Mouse (Mus musculus) MN1 (cell line): Measurements from ENCODE around the gene Gm10912.
"Not testable (repeated sequence)": the region's sequence is repeated elsewhere in the genome, so short reads cannot be mapped to it uniquely, and the experiment has no call there.

ENCODE experiments used
- DNase-seq: peaks from one replicate; pipeline ENCODE4 v3.0.0-alpha.2; 2016; ENCODE audit warnings: low spot score

Gene Gm10912

DNA sequence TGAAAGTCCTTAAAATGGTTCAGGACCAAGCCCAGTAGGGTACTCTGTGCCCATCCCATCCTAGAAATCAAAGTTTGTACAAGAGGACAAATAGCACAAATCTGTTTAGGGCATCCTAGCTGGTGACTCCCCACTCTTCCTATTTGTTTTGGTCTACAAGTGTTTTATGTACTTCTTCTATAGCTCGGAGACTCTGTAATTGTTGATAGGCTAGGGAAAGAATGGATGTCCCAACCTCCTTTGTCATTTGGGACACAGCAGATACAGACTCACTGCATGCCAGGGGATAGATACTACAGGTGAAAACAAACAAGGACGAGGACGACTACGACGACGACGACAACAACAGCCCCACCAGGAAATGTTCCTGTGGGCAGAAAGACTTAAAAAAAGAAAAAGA, 2.8 kb downstream of the Gm10912 start, which contains the start of gene Gm10799:
Gene Gm10799, minus strand, starts transcription at position 101 of the 400 bp plus-strand sequence.
- not testable (repeated sequence) for DNase-seq

DNA sequence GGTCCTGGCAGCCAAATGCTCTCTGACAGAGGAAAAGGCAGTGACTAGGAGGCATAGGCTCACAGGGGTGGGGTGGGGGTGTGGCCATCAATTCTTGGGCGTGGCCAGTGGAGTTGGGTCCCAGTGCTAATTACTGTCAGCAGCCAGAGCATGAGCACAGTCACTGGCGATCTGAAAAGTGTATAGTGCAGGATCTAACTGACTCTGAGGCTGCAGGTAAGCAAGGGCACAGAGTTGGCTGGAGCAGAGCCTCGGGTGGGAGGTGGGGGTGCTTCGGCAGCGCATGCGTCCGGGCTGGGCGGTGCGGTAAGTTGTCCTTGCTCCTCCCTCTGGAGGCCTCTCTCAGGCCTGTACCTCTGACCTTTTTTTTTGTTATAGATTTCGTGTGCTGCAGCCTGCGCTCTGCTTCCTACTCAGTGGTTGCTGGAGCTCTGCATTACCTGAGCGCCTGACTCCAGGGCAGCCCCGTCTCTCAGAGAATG, 4.1 kb downstream of the Gm10912 start, which contains the start of gene Cd59b:
Gene Cd59b, plus strand, starts transcription at position 146 of the 482 bp plus-strand sequence.
- no peak for DNase-seq

DNA sequence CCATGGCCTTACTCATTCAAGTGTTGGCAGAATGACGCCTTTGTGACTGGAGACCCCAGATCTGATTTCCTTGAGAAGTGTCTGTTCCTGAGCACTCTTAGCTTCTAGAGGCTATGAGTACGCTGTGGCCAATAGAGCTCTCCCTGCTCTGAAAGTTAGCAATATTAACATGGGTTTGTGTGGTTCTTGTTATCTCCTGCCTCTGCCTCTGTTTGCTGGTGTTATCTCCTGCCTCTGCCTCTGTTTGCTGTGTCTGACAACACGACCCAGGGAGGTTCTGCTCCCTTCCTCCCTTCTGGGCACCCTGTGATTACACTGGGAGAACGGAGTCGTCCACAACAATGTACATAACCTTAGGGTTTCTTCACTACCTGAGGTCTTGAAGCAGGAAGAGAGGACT, 12.7 kb downstream of the Gm10912 start:
- not testable (repeated sequence) for DNase-seq

DNA sequence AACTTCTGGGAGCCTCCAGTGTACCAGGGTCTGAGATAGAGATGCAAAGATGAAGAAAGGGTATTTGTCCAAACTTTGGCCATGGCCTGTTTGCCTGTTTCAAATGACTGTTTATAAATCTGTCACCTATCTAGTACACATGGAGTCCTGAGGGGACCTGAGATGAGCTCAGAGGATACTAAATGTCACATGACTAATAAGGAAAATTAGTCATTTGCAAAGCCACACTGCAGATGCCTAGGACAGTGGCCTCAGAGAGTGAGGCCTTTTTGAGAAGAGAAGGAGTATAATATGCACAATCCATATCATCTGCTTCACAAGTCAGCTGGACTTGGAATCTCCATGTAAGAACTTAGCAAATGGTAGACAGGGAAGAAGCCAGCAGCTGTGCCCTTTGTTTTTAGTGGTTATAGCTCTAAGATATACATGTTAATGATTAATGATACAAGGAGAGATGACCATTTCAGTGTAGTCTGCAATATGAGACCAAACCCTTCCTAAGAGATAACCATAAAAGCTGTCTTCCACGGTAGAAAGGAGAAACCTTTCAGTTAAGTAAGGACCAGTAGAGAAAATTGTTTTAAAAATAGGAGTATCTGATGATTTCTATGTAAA, 15.9 kb downstream of the Gm10912 start:
- not testable (repeated sequence) for DNase-seq

DNA sequence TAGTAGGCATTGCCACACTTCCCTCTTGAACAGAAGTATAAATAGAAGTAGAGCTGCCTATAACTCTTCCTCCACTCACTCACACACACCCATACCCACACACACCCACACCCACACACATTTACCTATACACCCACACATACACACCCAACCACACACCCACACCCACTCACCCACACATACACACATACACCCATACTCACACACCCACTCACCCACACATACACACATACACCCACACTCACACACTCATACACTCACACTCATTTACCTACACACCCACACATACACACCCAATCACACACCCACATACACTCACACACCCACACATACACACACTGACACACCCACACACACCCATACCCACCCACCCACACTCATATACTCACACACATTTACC, 16.8 kb downstream of the Gm10912 start:
- DNase-seq, result no peak

DNA sequence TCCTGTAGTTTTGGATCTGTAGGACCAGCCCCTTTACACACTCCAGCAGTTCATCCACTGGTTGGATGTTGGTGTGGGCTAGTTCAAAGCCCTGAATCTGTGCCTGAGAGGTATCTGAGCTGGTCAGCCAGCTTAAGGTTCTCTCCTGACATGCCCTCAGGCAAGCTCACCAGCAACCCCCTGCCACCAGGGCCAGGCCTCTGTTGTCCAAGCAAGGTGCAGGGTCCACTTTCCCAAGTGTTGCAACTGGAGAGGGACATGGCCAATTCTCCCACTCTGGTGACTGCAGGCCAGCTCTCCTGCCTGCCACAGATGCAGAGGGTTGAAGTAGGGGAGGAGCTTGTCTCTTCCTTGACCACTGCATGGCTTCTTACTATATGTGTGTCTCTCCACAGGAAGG, 18.4 kb downstream of the Gm10912 start:
- DNase-seq, result not testable (repeated sequence)

DNA sequence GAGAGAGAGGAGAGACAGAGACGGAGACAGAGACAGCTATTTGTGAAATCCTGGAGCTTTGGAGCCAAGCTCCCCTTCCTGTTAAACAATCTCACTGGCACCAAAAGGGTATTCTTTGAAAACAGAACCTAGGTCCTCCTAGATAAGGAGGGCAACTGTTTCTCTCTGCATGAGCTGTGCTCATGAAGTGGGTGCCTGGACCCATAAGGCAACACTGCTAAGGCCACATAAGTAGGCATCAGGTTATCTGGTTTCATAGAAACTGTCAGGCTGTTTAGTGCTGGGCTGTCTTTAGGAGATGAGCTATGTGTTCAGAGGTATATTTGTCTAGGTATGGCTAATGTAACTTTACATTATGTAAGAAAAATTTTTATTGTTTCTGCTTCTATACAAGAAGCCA, 21.9 kb downstream of the Gm10912 start:
- DNase-seq, result not testable (repeated sequence)

DNA sequence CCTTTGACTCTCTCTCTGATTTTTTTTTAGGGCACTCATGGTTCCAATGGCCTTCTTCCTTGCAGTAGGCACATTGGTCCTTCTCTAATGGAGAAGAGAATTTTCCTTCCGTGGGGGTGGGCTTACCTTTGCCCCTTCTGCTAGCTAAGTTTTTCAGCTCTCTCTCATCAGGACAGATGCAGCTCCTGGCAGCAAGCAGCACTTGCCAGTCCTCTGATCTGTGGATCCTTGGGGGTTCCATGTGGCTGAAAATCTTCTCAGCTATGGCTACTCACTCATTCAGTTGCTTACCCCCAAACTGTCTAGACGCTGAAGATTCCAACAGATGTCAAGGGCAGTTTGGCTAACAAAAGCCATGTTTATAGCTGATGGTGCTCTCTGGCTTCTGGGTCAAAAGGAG, 27.7 kb downstream of the Gm10912 start:
- no peak for DNase-seq

DNA sequence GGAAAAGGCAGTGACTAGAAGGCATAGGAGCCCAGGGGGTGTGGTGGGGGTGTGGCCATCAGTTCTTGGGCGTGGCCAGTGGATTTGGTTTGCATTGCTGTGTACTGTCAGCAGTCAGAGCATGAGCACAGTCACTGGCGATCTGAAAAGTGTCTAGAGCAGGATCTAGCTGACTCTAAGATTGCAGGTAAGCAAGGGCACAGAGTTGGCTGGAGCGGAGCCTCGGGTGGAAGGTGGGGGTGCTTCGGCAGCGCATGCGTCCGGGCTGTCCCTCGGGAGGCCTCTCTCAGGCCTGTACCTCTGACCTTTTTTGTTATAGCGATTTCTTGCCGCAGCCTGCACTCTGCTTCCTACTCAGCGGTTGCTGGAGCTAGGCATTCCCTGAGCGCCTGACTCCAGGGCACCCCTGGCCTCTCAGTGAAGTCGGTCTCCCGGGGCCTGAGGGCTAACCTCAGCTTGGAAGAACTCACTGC, 30.2 kb downstream of the Gm10912 start, which contains the start of gene Cd59a:
Gene Cd59a, plus strand, starts transcription at position 61 of the 473 bp plus-strand sequence.
- peak; percentile 80 for DNase-seq

DNA sequence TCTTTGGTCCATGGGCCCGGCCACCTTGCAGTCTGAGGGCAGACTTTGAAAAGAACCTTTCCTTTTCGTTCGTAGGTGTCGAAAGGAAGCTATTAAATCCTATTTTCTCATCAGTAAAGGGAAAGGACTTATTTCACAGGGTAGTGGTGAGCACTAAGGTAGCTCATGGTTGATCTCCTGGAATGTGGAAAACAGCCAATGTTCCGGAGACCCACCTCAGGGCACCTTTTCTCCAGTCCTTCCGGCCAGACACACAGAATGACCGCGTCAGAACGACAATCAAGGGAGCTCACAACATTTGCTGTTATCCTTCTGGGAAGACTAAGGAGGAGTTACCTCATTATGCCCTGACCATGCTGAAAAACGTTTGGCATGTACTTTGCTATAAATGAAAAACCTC, 30.6 kb downstream of the Gm10912 start:
- DNase-seq, result no peak

DNA sequence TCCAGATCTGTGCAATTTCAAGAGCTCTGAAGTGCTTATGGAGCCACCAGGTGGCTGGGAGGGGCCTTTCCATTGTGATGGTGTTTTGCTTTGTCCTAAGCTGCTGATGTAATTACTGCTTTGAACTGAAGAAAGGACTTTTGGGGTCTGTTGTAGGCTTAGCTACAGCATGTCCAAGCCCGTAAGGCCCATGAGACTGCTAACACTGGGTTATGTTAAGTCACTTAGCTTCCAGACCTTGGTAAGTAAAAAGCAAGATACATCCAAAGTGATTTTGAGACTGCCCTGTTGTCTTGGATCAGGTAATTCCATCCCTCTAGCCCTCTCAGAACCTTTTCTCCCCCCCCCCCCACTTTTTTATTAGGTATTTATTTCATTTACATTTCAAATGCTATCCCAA, 31.2 kb downstream of the Gm10912 start:
- DNase-seq, result not testable (repeated sequence)

DNA sequence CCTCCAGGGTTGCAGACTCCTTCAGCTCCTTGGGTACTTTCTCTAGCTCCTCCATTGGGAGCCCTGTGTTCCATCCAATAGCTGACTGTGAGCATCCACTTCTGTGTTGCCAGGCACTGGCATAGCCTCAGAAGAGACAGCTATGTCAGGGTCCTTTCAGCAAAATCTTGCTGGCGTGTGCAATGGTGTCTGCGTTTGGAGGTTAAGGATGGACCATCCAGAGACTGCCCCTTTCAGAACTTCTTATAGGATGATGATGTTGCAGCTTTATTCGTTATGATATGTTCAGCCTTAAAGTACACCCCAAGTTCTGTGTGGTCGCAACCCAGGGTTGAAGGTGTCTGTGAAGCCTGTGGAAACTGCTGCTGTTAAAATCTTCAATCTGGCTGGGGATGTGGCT, 31.8 kb downstream of the Gm10912 start:
- DNase-seq, result not testable (repeated sequence)

DNA sequence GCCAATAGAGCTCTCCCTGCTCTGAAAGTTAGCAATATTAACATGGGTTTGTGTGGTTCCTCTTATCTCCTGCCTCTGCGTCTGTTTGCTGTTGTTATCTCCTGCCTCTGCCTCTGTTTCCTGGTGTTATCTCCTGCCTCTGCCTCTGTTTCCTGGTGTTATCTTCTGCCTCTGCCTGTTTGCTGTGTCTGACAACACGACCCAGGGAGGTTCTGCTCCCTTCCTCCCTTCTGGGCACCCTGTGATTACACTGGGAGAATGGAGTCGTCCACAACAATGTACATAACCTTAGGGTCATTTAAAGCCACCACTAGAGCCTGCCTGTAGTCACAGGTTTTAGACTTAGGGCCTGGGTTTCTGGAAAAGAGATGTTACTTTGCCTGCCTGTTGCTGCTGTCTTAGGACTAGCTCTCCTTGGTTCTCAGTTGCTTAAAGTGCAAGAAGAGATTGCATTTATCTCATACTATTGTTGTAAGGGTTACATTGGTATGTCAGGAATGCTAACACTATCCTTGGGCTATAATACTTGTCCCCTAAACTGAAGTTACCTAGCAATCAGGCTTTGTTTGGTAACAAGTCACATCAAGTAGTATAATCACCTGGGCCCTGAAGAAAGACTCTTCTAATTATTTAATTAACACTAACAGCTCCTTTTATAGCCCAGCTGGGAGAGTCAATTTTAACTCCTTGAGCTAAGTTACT, 33.1 kb downstream of the Gm10912 start:
- DNase-seq, result no peak

DNA sequence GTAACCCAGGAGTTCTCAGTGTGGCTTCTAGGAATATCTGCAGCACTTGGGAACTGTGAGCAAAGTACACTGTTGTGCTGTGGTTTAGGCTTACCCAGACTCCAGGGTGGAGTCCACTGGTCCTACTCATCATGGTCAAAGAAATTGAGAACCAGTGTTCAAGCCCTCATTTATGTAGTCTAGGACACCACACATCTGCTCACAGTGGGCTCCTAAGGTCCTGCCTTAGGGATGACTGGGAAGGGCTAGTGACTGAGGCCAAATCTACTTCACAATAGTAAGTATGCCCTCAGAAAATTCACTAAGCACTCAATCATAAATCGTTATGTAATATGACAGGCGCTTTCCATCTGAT, 33.6 kb downstream of the Gm10912 start:
- DNase-seq, result no peak

DNA sequence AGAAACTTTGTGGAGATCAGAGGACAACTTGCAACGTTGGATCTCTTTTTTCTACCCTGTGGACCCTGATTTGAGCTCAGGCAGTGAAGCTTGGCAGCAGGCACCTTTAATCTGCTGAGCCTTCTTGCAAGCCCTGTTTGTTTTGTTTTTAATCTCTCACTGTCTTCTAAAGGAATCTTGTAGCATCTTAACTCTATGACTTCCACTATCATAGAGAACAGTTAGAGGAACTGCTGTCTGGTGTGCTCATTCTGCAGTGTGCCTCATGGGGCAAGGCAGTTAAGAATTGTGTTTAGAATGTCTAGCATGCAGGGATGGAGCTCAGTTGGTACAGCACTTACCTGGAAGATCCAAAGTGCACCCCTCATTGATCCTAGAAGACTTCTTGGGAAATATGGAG, 34.3 kb downstream of the Gm10912 start:
- DNase-seq, result no peak

DNA sequence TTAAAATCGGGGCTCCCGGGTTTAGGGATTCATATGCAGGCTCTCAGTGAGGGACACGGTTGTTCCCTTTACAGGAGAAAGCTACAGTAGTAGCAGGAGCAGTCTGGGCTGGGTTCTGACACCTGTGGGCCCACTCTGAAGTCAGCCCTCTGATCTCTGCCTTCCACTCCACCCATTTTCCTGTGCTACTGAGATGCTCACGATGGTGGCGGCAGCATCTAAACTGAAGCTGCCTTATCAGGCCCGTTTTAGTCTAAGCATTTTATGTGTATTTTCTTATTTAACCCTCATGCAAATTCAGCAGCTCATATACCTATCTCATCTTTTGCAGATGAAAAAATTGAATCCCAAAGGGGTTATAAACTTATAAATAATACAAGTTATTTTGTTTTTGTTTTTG, 39.2 kb downstream of the Gm10912 start:
- DNase-seq, result no peak

DNA sequence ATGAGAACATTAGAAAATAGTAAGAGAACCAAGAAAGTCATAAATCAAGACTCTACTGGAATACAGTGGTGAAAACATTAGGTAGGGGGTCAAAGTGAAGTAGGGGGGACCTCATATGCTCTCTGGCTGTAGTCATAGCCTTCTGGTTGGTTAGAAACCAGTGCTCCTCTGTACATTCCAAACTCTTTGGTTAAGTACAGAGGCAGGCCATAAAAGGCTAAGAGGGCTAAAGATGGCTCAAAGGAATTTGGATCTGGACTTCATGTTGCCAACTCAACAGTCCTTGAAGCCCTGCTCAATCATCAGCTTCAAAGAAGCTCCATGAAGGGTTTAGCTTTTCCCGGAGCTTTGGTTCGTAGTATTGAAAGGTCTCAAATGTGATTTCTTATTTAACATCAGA, 43.4 kb downstream of the Gm10912 start:
- DNase-seq, result not testable (repeated sequence)

DNA sequence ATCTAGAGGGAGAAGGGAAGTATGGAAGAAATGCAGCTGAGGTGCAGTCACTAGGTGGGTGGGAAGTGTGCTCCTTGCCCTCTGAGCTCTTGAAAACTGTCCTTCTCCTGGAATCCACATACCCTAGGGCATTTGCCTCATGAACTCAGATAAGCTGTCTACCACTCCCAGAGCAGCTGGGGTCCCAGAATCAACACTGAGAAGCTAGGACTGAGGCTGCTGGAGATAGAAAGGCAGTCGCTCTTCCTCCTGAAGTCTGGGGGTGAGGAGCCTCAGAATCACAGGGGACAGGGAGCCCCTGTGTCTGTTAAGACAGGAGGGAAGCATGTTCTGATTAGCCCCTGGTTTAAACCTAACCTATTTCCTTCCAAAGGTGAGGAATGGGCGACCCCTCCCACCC, 43.9 kb downstream of the Gm10912 start:
- no peak for DNase-seq

DNA sequence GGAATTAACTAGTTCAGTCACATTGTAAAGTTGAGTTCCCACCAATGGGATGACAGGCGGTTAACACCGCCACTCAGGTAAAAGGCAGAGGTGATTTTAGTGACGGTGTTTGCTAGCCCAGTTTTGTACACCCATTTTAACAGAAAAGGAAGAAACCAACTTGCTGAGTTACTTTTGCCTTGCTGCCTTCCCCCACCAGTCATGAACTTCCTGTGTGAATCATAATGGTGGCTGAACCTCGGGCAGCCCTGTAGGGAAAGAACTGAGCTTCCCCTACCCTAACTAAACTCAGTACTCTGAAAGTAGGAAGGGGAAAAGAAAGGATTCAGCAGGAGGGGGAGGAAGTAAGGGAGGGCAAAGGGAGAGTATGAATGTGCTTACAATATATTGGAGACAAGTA, 44.4 kb downstream of the Gm10912 start:
- DNase-seq, result no peak

DNA sequence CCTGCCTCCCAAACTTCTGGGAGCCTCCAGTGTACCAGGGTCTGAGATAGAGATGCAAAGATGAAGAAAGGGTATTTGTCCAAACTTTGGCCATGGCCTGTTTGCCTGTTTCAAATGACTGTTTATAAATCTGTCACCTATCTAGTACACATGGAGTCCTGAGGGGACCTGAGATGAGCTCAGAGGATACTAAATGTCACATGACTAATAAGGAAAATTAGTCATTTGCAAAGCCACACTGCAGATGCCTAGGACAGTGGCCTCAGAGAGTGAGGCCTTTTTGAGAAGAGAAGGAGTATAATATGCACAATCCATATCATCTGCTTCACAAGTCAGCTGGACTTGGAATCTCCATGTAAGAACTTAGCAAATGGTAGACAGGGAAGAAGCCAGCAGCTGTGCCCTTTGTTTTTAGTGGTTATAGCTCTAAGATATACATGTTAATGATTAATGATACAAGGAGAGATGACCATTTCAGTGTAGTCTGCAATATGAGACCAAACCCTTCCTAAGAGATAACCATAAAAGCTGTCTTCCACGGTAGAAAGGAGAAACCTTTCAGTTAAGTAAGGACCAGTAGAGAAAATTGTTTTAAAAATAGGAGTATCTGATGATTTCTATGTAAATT, 45.7 kb downstream of the Gm10912 start:
- not testable (repeated sequence) for DNase-seq

DNA sequence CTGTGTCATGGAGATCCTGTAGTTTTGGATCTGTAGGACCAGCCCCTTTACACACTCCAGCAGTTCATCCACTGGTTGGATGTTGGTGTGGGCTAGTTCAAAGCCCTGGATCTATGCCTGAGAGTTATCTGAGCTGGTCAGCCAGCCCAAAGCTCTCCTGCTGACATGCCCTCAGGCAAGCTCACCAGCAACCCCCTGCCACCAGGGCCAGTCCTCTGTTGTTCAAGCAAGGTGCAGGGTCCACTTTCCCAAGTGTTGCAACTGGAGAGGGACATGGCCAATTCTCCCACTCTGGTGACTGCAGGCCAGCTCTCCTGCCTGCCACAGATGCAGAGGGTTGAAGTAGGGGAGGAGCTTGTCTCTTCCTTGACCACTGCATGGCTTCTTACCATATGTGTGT, 47.9 kb downstream of the Gm10912 start:
- not testable (repeated sequence) for DNase-seq

DNA sequence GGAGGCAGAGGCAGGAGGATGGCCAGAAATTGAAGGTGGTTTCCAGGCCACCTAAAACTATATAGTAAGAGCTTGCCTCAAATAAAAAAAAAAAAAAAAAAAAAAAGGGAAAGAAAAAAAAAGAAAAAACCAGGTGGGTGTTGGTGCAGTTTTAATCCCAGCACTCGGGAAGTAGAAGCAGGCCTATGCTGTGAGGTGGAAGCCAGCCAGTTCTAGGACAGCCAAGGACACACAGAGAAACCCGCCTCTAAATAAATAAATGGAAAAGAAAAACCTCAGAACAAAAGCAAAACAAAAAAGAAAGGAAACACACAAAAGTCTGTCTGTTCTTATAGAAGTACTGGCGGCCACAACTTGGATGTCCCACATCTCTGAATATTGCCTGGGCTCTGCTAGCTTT, 49.3 kb downstream of the Gm10912 start:
- DNase-seq, result no peak
